Mouse (Mus musculus): ENCODE measurements around the gene Rmnd5b.
"Not testable (repeated sequence)": the region's sequence is repeated elsewhere in the genome, so short reads cannot be mapped to it uniquely, and the experiment has no call there.

DNA sequence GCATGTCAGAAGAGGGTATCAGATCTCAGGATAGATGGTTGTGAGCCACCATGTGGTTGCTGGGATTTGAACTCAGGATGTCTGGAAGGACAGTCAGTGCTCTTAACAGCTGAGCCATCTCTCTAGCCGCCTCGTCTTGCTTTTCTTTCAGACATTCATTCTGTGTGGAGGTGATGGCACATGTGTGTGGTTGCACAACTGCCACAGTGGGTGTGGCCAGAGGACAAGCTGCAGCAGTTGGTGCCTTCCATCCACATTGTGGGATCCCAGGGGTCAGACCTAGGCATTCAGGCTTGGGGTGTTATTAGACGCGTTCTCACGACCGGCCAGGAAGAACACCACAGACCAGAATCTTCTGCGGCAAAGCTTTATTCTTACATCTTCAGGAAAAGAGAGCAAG lies 29.1 kb upstream of the Rmnd5b start:
- not testable (repeated sequence) for TF ChIP-seq CTCF (IDR thresholded peaks at IDR 0.05; ENCODE audit: control insufficient read depth, insufficient read depth, insufficient read length); MAX (IDR thresholded peaks at IDR 0.05)

Measured in C2C12 (cell line).